Mouse (Mus musculus): Measurements from ENCODE around the gene Gpd2. TPM values are rescaled to one million over a fixed set of nuclear protein-coding genes. Genes with fewer than 3 reads are reported as not detected.

The Gpd2 gene
- polyA plus RNA-seq, 1 experiment from 2014 or later = 13.4 TPM

GRCm38 (mm10) chr2:57256459-57256858, 19.0 kb downstream of the Gpd2 start:
- Histone ChIP-seq H3K9ac (ENCODE audit: low read length) (no peak overlapping the region), H3K9me3 (replicated peaks; ENCODE audit: control insufficient read depth, low read length) (no peaks in the 10 kb centered on the region)
- ATAC-seq (replicated peaks; ENCODE audit: extremely low read depth, insufficient read depth, low FRiP score) = no peak

DNA sequence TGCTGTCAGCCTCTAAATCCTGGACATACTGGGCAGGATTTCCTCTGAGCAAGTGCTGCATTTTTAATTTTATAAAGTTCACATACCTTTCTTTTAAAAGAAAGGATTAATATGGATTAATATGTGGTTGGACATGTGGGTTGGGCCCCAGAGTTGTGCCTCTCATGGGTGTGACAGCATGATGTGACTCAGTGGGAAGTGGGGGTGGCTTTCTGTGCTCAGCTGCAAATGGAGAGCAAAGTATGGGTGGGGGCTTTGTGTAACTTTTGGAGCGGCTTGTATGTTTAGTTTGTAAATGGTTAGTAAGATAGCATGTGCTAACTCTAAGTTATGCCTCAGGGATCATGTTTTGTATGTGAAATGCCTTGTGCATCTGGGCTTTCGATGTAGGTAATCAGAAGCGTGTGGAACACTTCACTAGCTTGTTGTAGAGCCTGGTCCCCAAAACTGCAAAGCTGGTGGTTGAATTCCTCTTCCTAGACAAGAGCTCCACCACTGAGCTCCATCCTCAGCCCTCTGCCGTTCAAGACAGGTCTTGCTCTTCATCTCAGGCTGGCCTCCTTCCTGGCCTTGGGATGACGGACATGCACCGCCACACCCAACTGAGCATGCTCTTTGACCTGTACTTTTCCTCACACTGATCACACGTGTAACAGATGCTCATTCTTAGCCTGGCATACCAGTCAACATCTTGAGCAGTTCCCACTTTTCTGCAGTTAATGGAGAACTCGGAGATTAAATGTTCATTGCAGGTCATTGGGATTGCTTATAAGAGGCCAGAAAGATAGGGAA, 24.0 kb downstream of the Gpd2 start:
- no peak overlapping the region for H3K27ac ChIP-seq (ENCODE audit: low read length)
- H3K27me3 ChIP-seq (ENCODE audit: control insufficient read depth, insufficient read depth, low read length) = no peaks in the 10 kb centered on the region
- H3K4me2 ChIP-seq (ENCODE audit: low read depth, low read length) = no peak overlapping the region
- H3K9ac ChIP-seq (ENCODE audit: low read length) = no peak overlapping the region
- peaks cover 4% of the 10 kb centered on the region; the same call in 1 of the 2 replicates for H3K4me1 ChIP-seq (ENCODE audit: control insufficient read depth, insufficient read depth, low read length)
- no peak overlapping the region for H3K4me3 ChIP-seq (ENCODE audit: low read length)
- WGBS = 83% methylated on average over 8 of the region's 8 CpGs
- no peak for ATAC-seq (replicated peaks; ENCODE audit: extremely low read depth, insufficient read depth, low FRiP score)
- H3K9me3 ChIP-seq (replicated peaks; ENCODE audit: control insufficient read depth, low read length) = no peaks in the 10 kb centered on the region
- H3K36me3 ChIP-seq (ENCODE audit: control insufficient read depth, insufficient read depth) = no peaks in the 10 kb centered on the region

More at GRCm38 (mm10) chr2:57256459-57256858, 19.0 kb downstream of the Gpd2 start:
- Histone ChIP-seq H3K4me1 (ENCODE audit: control insufficient read depth, insufficient read depth, low read length) (peaks cover 20% of the 10 kb centered on the region), H3K4me3 (ENCODE audit: low read length) (no peak overlapping the region), H3K27ac (ENCODE audit: low read length) (no peak overlapping the region), H3K4me2 (ENCODE audit: low read depth, low read length) (no peak overlapping the region), H3K36me3 (ENCODE audit: control insufficient read depth, insufficient read depth) (no peaks in the 10 kb centered on the region), H3K27me3 (ENCODE audit: control insufficient read depth, insufficient read depth, low read length) (no peaks in the 10 kb centered on the region)
- 34% methylated on average over 6 of the region's 6 CpGs for WGBS

- H3K4me2 ChIP-seq (ENCODE audit: low read depth, low read length) = no peak overlapping the region
- no peaks in the 10 kb centered on the region for H3K9me3 ChIP-seq (replicated peaks; ENCODE audit: control insufficient read depth, low read length)
- H3K9ac ChIP-seq (ENCODE audit: low read length) = no peak overlapping the region
- no peaks in the 10 kb centered on the region for H3K27me3 ChIP-seq (ENCODE audit: control insufficient read depth, insufficient read depth, low read length)
- no peak for ATAC-seq (replicated peaks; ENCODE audit: extremely low read depth, insufficient read depth, low FRiP score)
- H3K27ac ChIP-seq (ENCODE audit: low read length) = no peak overlapping the region
- WGBS = 88% methylated on average over 1 of the region's 1 CpGs
- H3K4me3 ChIP-seq (ENCODE audit: low read length) = no peak overlapping the region
- H3K4me1 ChIP-seq (ENCODE audit: control insufficient read depth, insufficient read depth, low read length) = no peaks in the 10 kb centered on the region
- H3K36me3 ChIP-seq (ENCODE audit: control insufficient read depth, insufficient read depth) = no peaks in the 10 kb centered on the region
These were observed 26.0 kb downstream of the Gpd2 start for GRCm38 (mm10) chr2:57263431-57263830.

DNA sequence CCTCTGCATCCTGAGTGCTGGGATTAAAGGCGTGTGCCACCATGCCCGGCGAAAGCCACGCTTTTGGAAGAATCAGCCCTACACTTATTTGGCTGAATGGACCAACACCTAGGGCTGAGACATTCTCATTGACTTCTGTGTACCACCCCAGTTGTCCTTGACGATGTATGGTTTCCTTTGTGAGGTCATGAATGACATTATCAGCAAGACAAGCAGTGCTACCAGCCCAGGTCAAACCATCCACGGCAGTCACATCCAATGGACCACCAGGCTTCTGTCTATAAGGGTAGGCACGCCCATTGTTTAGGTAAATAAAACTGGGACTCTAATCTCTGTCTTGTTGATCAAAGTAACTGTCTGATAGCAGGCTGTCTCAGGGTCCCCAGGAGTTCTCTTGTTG, 27.5 kb downstream of the Gpd2 start:
- Histone ChIP-seq H3K27me3 (ENCODE audit: control insufficient read depth, insufficient read depth, low read length) (no peaks in the 10 kb centered on the region), H3K9me3 (replicated peaks; ENCODE audit: control insufficient read depth, low read length) (no peaks in the 10 kb centered on the region), H3K36me3 (ENCODE audit: control insufficient read depth, insufficient read depth) (no peaks in the 10 kb centered on the region), H3K9ac (ENCODE audit: low read length) (no peak overlapping the region), H3K4me2 (ENCODE audit: low read depth, low read length) (no peak overlapping the region), H3K27ac (ENCODE audit: low read length) (no peak overlapping the region), H3K4me1 (ENCODE audit: control insufficient read depth, insufficient read depth, low read length) (no peaks in the 10 kb centered on the region), H3K4me3 (ENCODE audit: low read length) (no peak overlapping the region)
- no peak for ATAC-seq (replicated peaks; ENCODE audit: extremely low read depth, insufficient read depth, low FRiP score)
- WGBS = 85% methylated on average over 7 of the region's 7 CpGs

DNA sequence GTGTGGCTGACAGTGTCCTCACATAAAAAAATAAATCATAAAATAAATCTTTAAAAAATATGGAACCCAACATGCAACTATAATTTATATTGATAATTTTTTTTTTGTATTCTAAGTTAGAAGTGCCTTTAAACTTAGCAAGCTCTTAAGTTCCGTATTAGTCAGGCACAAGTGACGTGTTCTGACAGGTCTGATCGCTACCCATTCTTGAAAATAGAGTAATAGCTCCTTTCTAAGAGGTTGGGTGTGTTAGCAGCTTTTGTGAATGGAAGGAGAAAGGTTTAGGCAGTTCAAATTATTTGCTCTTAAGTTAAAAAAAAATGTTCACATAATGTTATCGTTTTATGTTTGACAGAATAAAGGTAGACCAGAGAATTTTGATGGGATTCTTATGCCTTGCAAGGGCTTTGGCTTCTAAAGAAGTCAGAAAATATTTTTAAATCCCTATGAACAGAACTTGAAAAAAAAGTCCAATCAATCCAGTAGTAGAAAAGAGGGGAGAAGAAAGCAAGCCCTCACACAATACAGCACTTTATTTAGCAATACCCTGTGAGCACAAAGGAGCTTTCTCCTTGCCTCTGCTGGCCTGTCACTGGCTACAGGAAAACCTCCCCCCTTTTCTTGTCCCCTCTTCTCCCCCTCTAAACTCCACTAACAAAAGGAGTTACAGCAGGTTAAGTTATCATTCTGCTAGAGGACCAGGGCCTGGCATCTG, 29.4 kb downstream of the Gpd2 start:
- Histone ChIP-seq H3K9ac (ENCODE audit: low read length) (no peak overlapping the region), H3K4me2 (ENCODE audit: low read depth, low read length) (no peak overlapping the region), H3K36me3 (ENCODE audit: control insufficient read depth, insufficient read depth) (no peaks in the 10 kb centered on the region), H3K4me3 (ENCODE audit: low read length) (no peak overlapping the region), H3K9me3 (replicated peaks; ENCODE audit: control insufficient read depth, low read length) (no peaks in the 10 kb centered on the region), H3K27me3 (ENCODE audit: control insufficient read depth, insufficient read depth, low read length) (no peaks in the 10 kb centered on the region), H3K4me1 (ENCODE audit: control insufficient read depth, insufficient read depth, low read length) (no peaks in the 10 kb centered on the region; the same call in 1 of the 2 replicates), H3K27ac (ENCODE audit: low read length) (no peak overlapping the region)
- WGBS = 84% methylated on average over 4 of the region's 4 CpGs
- ATAC-seq (replicated peaks; ENCODE audit: extremely low read depth, insufficient read depth, low FRiP score) = no peak

DNA sequence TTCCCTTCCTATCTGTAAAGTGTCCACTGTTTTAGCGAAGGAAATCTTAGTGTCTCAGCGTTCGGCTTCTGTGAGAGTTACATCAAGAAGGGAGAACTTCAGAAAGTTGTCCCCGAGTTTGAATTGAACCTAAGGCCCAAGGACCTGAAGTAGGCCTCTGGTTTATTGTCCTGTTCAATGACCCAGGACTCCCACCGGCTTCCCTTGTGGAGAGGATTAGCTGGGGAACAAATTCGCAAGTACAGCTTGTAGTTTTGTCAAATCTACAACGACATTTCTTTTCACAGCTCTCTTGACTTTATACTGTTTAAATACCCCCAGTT, 29.9 kb downstream of the Gpd2 start:
- Histone ChIP-seq H3K27me3 (ENCODE audit: control insufficient read depth, insufficient read depth, low read length) (no peaks in the 10 kb centered on the region), H3K9ac (ENCODE audit: low read length) (no peak overlapping the region), H3K4me1 (ENCODE audit: control insufficient read depth, insufficient read depth, low read length) (no peaks in the 10 kb centered on the region; the same call in 1 of the 2 replicates), H3K4me3 (ENCODE audit: low read length) (no peak overlapping the region), H3K27ac (ENCODE audit: low read length) (no peak overlapping the region), H3K4me2 (ENCODE audit: low read depth, low read length) (no peak overlapping the region), H3K9me3 (replicated peaks; ENCODE audit: control insufficient read depth, low read length) (no peaks in the 10 kb centered on the region), H3K36me3 (ENCODE audit: control insufficient read depth, insufficient read depth) (no peaks in the 10 kb centered on the region)
- WGBS = 50% methylated on average over 7 of the region's 7 CpGs
- no peak for ATAC-seq (replicated peaks; ENCODE audit: extremely low read depth, insufficient read depth, low FRiP score)

DNA sequence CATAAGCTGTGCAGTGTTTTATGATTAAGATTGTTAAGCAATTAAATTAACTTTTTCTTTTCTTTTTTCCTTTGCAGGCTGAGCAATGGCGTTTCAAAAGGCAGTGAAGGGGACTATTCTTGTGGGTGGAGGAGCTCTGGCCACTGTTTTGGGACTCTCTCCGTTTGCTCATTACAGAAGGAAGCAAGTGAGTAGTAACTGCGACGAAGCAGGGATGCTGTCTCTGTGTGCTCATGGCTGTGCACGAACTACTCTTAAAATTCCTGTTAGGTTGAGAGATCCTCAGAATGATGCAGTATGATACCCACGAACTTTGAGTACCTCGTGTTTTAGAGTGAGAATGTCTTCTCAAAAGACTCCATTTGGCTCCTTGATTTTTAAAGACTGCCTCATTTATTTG, 30.5 kb downstream of the Gpd2 start:
- no peak overlapping the region for H3K27ac ChIP-seq (ENCODE audit: low read length)
- 77% methylated on average over 7 of the region's 7 CpGs for WGBS
- H3K9ac ChIP-seq (ENCODE audit: low read length) = no peak overlapping the region
- H3K4me3 ChIP-seq (ENCODE audit: low read length) = no peak overlapping the region
- no peak for ATAC-seq (replicated peaks; ENCODE audit: extremely low read depth, insufficient read depth, low FRiP score)
- no peaks in the 10 kb centered on the region for H3K36me3 ChIP-seq (ENCODE audit: control insufficient read depth, insufficient read depth)
- H3K4me2 ChIP-seq (ENCODE audit: low read depth, low read length) = no peak overlapping the region
- no peaks in the 10 kb centered on the region for H3K9me3 ChIP-seq (replicated peaks; ENCODE audit: control insufficient read depth, low read length)
- H3K4me1 ChIP-seq (ENCODE audit: control insufficient read depth, insufficient read depth, low read length) = no peaks in the 10 kb centered on the region; the same call in 1 of the 2 replicates
- no peaks in the 10 kb centered on the region for H3K27me3 ChIP-seq (ENCODE audit: control insufficient read depth, insufficient read depth, low read length)

GRCm38 (mm10) chr2:57268839-57269238, 31.4 kb downstream of the Gpd2 start:
- Histone ChIP-seq H3K4me2 (ENCODE audit: low read depth, low read length) (no peak overlapping the region), H3K36me3 (ENCODE audit: control insufficient read depth, insufficient read depth) (no peaks in the 10 kb centered on the region), H3K27ac (ENCODE audit: low read length) (no peak overlapping the region), H3K9me3 (replicated peaks; ENCODE audit: control insufficient read depth, low read length) (no peaks in the 10 kb centered on the region), H3K27me3 (ENCODE audit: control insufficient read depth, insufficient read depth, low read length) (no peaks in the 10 kb centered on the region), H3K4me3 (ENCODE audit: low read length) (no peak overlapping the region), H3K4me1 (ENCODE audit: control insufficient read depth, insufficient read depth, low read length) (no peaks in the 10 kb centered on the region; the same call in 1 of the 2 replicates), H3K9ac (ENCODE audit: low read length) (no peak overlapping the region)
- WGBS = 83% methylated on average over 3 of the region's 3 CpGs
- ATAC-seq (replicated peaks; ENCODE audit: extremely low read depth, insufficient read depth, low FRiP score) = no peak

- Histone ChIP-seq H3K9ac (ENCODE audit: low read length) (no peak overlapping the region), H3K9me3 (replicated peaks; ENCODE audit: control insufficient read depth, low read length) (no peaks in the 10 kb centered on the region), H3K4me1 (ENCODE audit: control insufficient read depth, insufficient read depth, low read length) (no peaks in the 10 kb centered on the region; the same call in 1 of the 2 replicates), H3K27me3 (ENCODE audit: control insufficient read depth, insufficient read depth, low read length) (no peaks in the 10 kb centered on the region), H3K4me2 (ENCODE audit: low read depth, low read length) (no peak overlapping the region), H3K36me3 (ENCODE audit: control insufficient read depth, insufficient read depth) (no peaks in the 10 kb centered on the region), H3K4me3 (ENCODE audit: low read length) (no peak overlapping the region), H3K27ac (ENCODE audit: low read length) (no peak overlapping the region)
- ATAC-seq (replicated peaks; ENCODE audit: extremely low read depth, insufficient read depth, low FRiP score) = no peak
- WGBS = 57% methylated on average over 13 of the region's 13 CpGs
These were observed 32.4 kb downstream of the Gpd2 start for GRCm38 (mm10) chr2:57269690-57270435.

Data from heart, embryonic 16.5 days (tissue).